Mouse (Mus musculus): ENCODE results near the gene Trmt44.

- no peak for TF ChIP-seq POLR2A (IDR thresholded peaks at IDR 0.05; ENCODE audit: insufficient read length, low read depth)
- no peak for TF ChIP-seq MAX (IDR thresholded peaks at IDR 0.05; ENCODE audit: low read depth)
- no peak for TF ChIP-seq TCF12 (IDR thresholded peaks at IDR 0.05; ENCODE audit: insufficient read depth, poor library complexity, severe bottlenecking)
Observed at GRCm38 (mm10) chr5:35571546-35571945, 3.3 kb downstream of the Trmt44 start.
